Mouse (Mus musculus) embryo, embryonic 9.5 days (tissue): ENCODE measurements around the gene Rbfox3.
"Not testable (repeated sequence)": the region's sequence is repeated elsewhere in the genome, so short reads cannot be mapped to it uniquely, and the experiment has no call there.

Experiments used
- DNase-seq: peaks from one replicate; pipeline ENCODE4 v3.0.0-alpha.2; 2017; ENCODE audit errors: extremely low spot score

Gene Rbfox3

GRCm38 (mm10) chr11:118825280-118826094 lies 85.9 kb downstream of the Rbfox3 start:
- no peak for DNase-seq

GRCm38 (mm10) chr11:118821353-118821752 lies 90.0 kb downstream of the Rbfox3 start:
- no peak for DNase-seq

GRCm38 (mm10) chr11:118818528-118818927 lies 92.9 kb downstream of the Rbfox3 start:
- no peak for DNase-seq

- DNase-seq: no peak
Measured at GRCm38 (mm10) chr11:118815118-118815517, 96.3 kb downstream of the Rbfox3 start.

- DNase-seq: no peak
Measured at GRCm38 (mm10) chr11:118813942-118814341, 97.5 kb downstream of the Rbfox3 start.

- no peak for DNase-seq
Measured at GRCm38 (mm10) chr11:118811404-118811803, 100.0 kb downstream of the Rbfox3 start.

- peak; percentile 14 for DNase-seq
Measured at GRCm38 (mm10) chr11:118807511-118807910, 103.9 kb downstream of the Rbfox3 start.

- no peak for DNase-seq
Measured at GRCm38 (mm10) chr11:118794856-118795602, 116.4 kb downstream of the Rbfox3 start.

GRCm38 (mm10) chr11:118793639-118794021 lies 117.8 kb downstream of the Rbfox3 start:
- DNase-seq: no peak

- DNase-seq: no peak
Measured at GRCm38 (mm10) chr11:118792916-118793638, 118.3 kb downstream of the Rbfox3 start.

- no peak for DNase-seq
Measured at GRCm38 (mm10) chr11:118792163-118792915, 119.1 kb downstream of the Rbfox3 start.

GRCm38 (mm10) chr11:118791391-118791790 lies 120.0 kb downstream of the Rbfox3 start:
- DNase-seq: no peak

- DNase-seq: no peak
Measured at GRCm38 (mm10) chr11:118788091-118788490, 123.3 kb downstream of the Rbfox3 start.

GRCm38 (mm10) chr11:118782677-118783076 lies 128.7 kb downstream of the Rbfox3 start:
- DNase-seq: no peak

- DNase-seq: peak; percentile 32
Measured at GRCm38 (mm10) chr11:118775753-118776152, 135.6 kb downstream of the Rbfox3 start.

GRCm38 (mm10) chr11:118774777-118775176 lies 136.6 kb downstream of the Rbfox3 start:
- not testable (repeated sequence) for DNase-seq

- DNase-seq: no peak
Measured at GRCm38 (mm10) chr11:118773076-118773583, 138.3 kb downstream of the Rbfox3 start.

GRCm38 (mm10) chr11:118771358-118771757 lies 140.0 kb downstream of the Rbfox3 start:
- DNase-seq: no peak

- no peak for DNase-seq
Measured at GRCm38 (mm10) chr11:118770789-118771188, 140.6 kb downstream of the Rbfox3 start.

- DNase-seq: no peak
Measured at GRCm38 (mm10) chr11:118769542-118769941, 141.9 kb downstream of the Rbfox3 start.

- DNase-seq: no peak
Measured at GRCm38 (mm10) chr11:118768441-118768840, 143.0 kb downstream of the Rbfox3 start.
